Mouse (Mus musculus) cortical plate, adult 2 months (tissue): ENCODE results near the gene Sardh. TPM values are rescaled to one million over a fixed set of nuclear protein-coding genes. Genes with fewer than 3 reads are reported as not detected.

Experiments
- H3K27ac ChIP-seq: fragments of 200-500 bp; 2 replicates; pipeline ENCODE4 v1.5.1; 2012; ENCODE audit warnings: low read length, control low read depth, inconsistent platforms; ENCODE audit not compliant: insufficient read depth
- H3K4me1 ChIP-seq: fragments of 200-500 bp; 2 replicates; pipeline ENCODE4 v1.6.1; 2011; ENCODE audit warnings: low read length; ENCODE audit not compliant: control insufficient read depth, insufficient read depth
- H3K4me3 ChIP-seq: fragments of 200-500 bp; 2 replicates; pipeline ENCODE4 v1.5.1; 2011; ENCODE audit warnings: mild to moderate bottlenecking, low read length, control low read depth; ENCODE audit not compliant: insufficient read depth
- CTCF ChIP-seq: fragments of 200-500 bp; IDR thresholded peaks from 2 replicates; pipeline ENCODE4 v1.5.1; 2011; ENCODE audit warnings: mild to moderate bottlenecking, control low read depth, low read length; ENCODE audit not compliant: insufficient read depth; ENCODE audit errors: extremely low read depth
- POLR2A ChIP-seq: fragments of 200-500 bp; IDR thresholded peaks from 2 replicates; pipeline ENCODE4 v1.6.1; 2011; ENCODE audit warnings: mild to moderate bottlenecking, low read length, control low read depth; ENCODE audit not compliant: insufficient read depth; ENCODE audit errors: extremely low read depth
- polyA plus RNA-seq: library from polyadenylated mRNA; depleted of rRNA; stranded (reverse); fragments of >200 nt; gene quantifications from 2 replicates; pipeline ENCODE4 v1.2.3, GENCODE M21; 2012

Sardh gene
- polyA plus RNA-seq, 1 experiment = 8.3 TPM

- TF ChIP-seq CTCF (no peak), POLR2A (no peak)
- Histone ChIP-seq H3K27ac (no peak overlapping the region), H3K4me3 (no peak overlapping the region), H3K4me1 (peaks cover 6% of the 10 kb centered on the region)
Observed at GRCm38 (mm10) chr2:27209370-27209769, 38.8 kb downstream of the Sardh start.

GRCm38 (mm10) chr2:27207126-27207525, 41.0 kb downstream of the Sardh start:
- Histone ChIP-seq H3K4me1 (peaks cover 4% of the 10 kb centered on the region), H3K4me3 (no peak overlapping the region), H3K27ac (no peak overlapping the region)
- TF ChIP-seq POLR2A (no peak), CTCF (no peak)

- Histone ChIP-seq H3K4me3 (no peak overlapping the region), H3K27ac (no peak overlapping the region), H3K4me1 (no peaks in the 10 kb centered on the region)
- no peak for TF ChIP-seq POLR2A
- no peak for TF ChIP-seq CTCF
Observed at GRCm38 (mm10) chr2:27206128-27206797, 41.9 kb downstream of the Sardh start.

GRCm38 (mm10) chr2:27205666-27206065, 42.5 kb downstream of the Sardh start:
- no peak overlapping the region for H3K4me3 ChIP-seq
- no peak for TF ChIP-seq POLR2A
- TF ChIP-seq CTCF = no peak
- H3K4me1 ChIP-seq = no peaks in the 10 kb centered on the region
- no peak overlapping the region for H3K27ac ChIP-seq

- Histone ChIP-seq H3K4me3 (no peak overlapping the region), H3K27ac (no peak overlapping the region), H3K4me1 (peaks cover 1% of the 10 kb centered on the region; the same call in 1 of the 2 replicates)
- TF ChIP-seq POLR2A (no peak), CTCF (no peak)
Observed at GRCm38 (mm10) chr2:27200586-27200985, 47.6 kb downstream of the Sardh start.

- TF ChIP-seq POLR2A (no peak), CTCF (no peak)
- Histone ChIP-seq H3K4me1 (peaks cover 1% of the 10 kb centered on the region; the same call in 1 of the 2 replicates), H3K27ac (no peak overlapping the region), H3K4me3 (no peak overlapping the region)
Observed at GRCm38 (mm10) chr2:27198551-27199246, 49.4 kb downstream of the Sardh start.

- H3K4me3 ChIP-seq = no peak overlapping the region
- no peak for TF ChIP-seq CTCF
- TF ChIP-seq POLR2A = no peak
- H3K27ac ChIP-seq = no peak overlapping the region
- H3K4me1 ChIP-seq = no peaks in the 10 kb centered on the region
Observed at GRCm38 (mm10) chr2:27189994-27190393, 58.1 kb downstream of the Sardh start.

- TF ChIP-seq POLR2A (no peak), CTCF (no peak)
- Histone ChIP-seq H3K4me1 (no peaks in the 10 kb centered on the region), H3K4me3 (no peak overlapping the region), H3K27ac (no peak overlapping the region)
Observed at GRCm38 (mm10) chr2:27187531-27187930, 60.6 kb downstream of the Sardh start.

- TF ChIP-seq CTCF (no peak), POLR2A (no peak)
- 0 out of 2 replicates have a peak, but pooled peaks cover under 1% of the 10 kb centered on the region for H3K4me1 ChIP-seq
- H3K27ac ChIP-seq = no peak overlapping the region
- no peak overlapping the region for H3K4me3 ChIP-seq
Observed at GRCm38 (mm10) chr2:27183734-27184133, 64.4 kb downstream of the Sardh start.

- peaks cover 3% of the 10 kb centered on the region; the same call in 1 of the 2 replicates for H3K4me1 ChIP-seq
- no peak overlapping the region for H3K4me3 ChIP-seq
- no peak overlapping the region for H3K27ac ChIP-seq
- TF ChIP-seq CTCF (no peak), POLR2A (no peak)
Observed at GRCm38 (mm10) chr2:27181907-27182306, 66.2 kb downstream of the Sardh start.
